Mouse (Mus musculus) megakaryocyte, embryonic 14.5 days (primary cell): ENCODE measurements around the gene Rbck1.
"Not testable (repeated sequence)": the region's sequence is repeated elsewhere in the genome, so short reads cannot be mapped to it uniquely, and the experiment has no call there.

Experiments used
- FLI1 ChIP-seq: IDR thresholded peaks from 2 replicates; pipeline ENCODE4 v1.6.1; 2012; ENCODE audit warnings: low read length, inconsistent platforms, mixed read lengths
- GATA1 ChIP-seq: IDR thresholded peaks from 3 replicates; pipeline ENCODE4 v1.6.1; 2012; ENCODE audit warnings: mixed read lengths, low read length, inconsistent platforms, borderline replicate concordance

DNA sequence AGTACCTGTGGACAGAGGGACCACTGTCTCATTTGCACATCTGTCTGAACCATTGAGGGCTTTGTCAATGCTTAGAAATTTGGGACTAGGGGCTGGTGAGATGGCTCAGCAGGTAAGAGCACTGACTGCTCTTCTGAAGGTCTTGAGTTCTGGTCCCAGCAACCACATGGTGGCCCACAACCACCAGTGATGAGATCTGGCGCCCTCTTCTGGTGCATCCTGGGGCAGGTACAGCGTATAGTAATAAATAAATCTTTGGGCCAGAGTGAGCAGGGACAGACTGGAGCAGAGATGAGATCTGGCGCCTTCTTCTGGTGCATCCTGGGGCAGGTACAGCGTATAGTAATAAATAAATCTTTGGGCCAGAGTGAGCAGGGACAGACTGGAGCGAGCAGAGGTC lies 26.5 kb upstream of the Rbck1 start:
- not testable (repeated sequence) for TF ChIP-seq GATA1, FLI1
